Mouse (Mus musculus) lung, adult 2 months (tissue): ENCODE results near the gene Cdc25b. TPM values are rescaled to one million over a fixed set of nuclear protein-coding genes. Genes with fewer than 3 reads are reported as not detected.

ENCODE experiments used
- DNase-seq: peaks from one replicate; pipeline ENCODE4 v3.0.0; 2022
- H3K4me1 ChIP-seq: fragments of 200-500 bp; 2 replicates; pipeline ENCODE4 v1.6.1; 2011; ENCODE audit warnings: low read length; ENCODE audit not compliant: control insufficient read depth, insufficient read depth
- H3K4me3 ChIP-seq: fragments of 200-500 bp; replicated peaks from 2 replicates; pipeline ENCODE3; 2011; ENCODE audit warnings: low read depth, mild to moderate bottlenecking, control low read depth, low read length; ENCODE audit errors: extremely low read depth
- CTCF ChIP-seq: fragments of 200-500 bp; IDR thresholded peaks from 2 replicates; pipeline ENCODE4 v1.5.1; 2011; ENCODE audit warnings: mild to moderate bottlenecking, low read length, control low read depth; ENCODE audit not compliant: insufficient read depth
- POLR2A ChIP-seq: fragments of 200-500 bp; IDR thresholded peaks from 2 replicates; pipeline ENCODE4 v1.6.1; 2011; ENCODE audit warnings: low read depth, mild to moderate bottlenecking, control low read depth, low read length, borderline replicate concordance; ENCODE audit errors: extremely low read depth
- WGBS: fragments of 180-500 bp; shearing (Covaris S2); methylation state at CpG from one replicate; pipeline ENCODE4 v1.1.7; 2018; 5-methylcytosine and 5-hydroxymethylcytosine counted together
- polyA plus RNA-seq: library from polyadenylated mRNA; depleted of rRNA; stranded (reverse); fragments of >200 nt; gene quantifications from 2 replicates; pipeline ENCODE4 v1.2.3, GENCODE M21; 2012

The Cdc25b gene
- polyA plus RNA-seq, 1 experiment, result 39.1 TPM

DNA sequence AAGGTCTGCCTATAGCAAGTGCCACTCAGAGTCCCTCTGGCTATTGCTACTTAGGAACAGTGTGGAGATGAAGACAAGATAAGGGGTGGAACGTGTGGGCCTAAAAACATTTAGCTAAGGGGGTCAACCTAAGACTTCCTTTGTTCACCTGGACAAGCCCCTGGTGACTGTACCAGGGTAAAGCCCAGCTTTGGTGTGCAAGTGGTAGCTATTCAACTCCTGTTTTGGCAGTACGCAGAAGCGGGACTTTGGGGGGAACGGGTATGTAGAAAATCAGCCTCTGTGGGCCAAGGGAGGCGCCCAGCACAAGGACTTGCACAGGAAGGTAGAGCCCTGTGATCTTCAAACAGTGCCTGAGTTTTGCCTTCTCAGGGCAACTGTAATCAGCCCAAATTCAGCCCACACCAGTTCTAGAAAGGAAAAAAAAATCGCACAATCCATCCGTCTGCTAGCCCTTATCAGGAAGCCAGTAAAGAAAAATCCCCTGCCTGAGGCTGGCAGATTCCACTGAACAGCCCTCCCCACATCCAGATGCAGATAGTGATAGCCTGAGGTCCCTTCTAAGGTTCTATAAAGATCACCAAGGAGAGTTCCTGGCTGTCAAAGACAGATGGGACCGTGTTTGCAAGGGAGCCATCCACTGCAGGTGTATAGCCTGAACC, 18.9 kb downstream of the Cdc25b start:
- WGBS, result 72% methylated on average over 8 of the region's 8 CpGs
- no peak for TF ChIP-seq POLR2A
- TF ChIP-seq CTCF, result no peak
- no peak for DNase-seq
- Histone ChIP-seq H3K4me3 (no peak overlapping the region), H3K4me1 (peaks cover 17% of the 10 kb centered on the region)

- peaks cover 23% of the 10 kb centered on the region for H3K4me1 ChIP-seq
- WGBS, result 80% methylated on average over 4 of the region's 4 CpGs
- no peak within 1 kb of the TSS for H3K4me3 ChIP-seq
- no peak for TF ChIP-seq CTCF
- no peak for TF ChIP-seq POLR2A
- no peak for DNase-seq
These were observed 20.0 kb downstream of the Cdc25b start, which contains the start of gene Ap5s1 for GRCm38 (mm10) chr2:131206778-131207177. TSS of gene Ap5s1 (plus strand) at chr2:131207078.

DNA sequence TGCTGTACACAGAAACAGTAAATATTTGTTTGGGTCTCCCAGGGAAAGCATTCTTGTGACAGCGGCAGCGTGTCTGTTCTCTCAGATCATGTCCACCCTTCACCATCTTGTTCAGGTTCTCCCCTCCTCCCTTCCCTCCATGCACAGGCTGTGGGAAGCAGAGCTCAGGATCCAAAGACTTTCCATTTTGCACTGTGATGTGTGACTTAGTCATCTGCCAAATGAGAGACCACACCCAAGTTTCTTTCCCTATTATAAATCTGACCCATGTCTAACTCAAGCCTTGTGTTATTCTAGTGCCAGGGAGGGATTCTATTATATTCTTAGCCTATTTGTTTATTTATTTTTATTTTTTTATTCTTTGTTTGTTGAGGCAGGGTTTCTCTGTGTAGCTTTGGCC, 21.6 kb downstream of the Cdc25b start:
- WGBS, result 45% methylated on average over 2 of the region's 2 CpGs
- H3K4me3 ChIP-seq, result no peak overlapping the region
- no peak for TF ChIP-seq CTCF
- no peak for TF ChIP-seq POLR2A
- peaks cover 24% of the 10 kb centered on the region for H3K4me1 ChIP-seq
- no peak for DNase-seq

- TF ChIP-seq CTCF, result no peak
- TF ChIP-seq POLR2A, result no peak
- DNase-seq, result no peak
- WGBS, result 62% methylated on average over 4 of the region's 4 CpGs
- peaks cover 21% of the 10 kb centered on the region for H3K4me1 ChIP-seq
- H3K4me3 ChIP-seq, result no peak overlapping the region
These were observed 22.5 kb downstream of the Cdc25b start for GRCm38 (mm10) chr2:131209125-131209795.

DNA sequence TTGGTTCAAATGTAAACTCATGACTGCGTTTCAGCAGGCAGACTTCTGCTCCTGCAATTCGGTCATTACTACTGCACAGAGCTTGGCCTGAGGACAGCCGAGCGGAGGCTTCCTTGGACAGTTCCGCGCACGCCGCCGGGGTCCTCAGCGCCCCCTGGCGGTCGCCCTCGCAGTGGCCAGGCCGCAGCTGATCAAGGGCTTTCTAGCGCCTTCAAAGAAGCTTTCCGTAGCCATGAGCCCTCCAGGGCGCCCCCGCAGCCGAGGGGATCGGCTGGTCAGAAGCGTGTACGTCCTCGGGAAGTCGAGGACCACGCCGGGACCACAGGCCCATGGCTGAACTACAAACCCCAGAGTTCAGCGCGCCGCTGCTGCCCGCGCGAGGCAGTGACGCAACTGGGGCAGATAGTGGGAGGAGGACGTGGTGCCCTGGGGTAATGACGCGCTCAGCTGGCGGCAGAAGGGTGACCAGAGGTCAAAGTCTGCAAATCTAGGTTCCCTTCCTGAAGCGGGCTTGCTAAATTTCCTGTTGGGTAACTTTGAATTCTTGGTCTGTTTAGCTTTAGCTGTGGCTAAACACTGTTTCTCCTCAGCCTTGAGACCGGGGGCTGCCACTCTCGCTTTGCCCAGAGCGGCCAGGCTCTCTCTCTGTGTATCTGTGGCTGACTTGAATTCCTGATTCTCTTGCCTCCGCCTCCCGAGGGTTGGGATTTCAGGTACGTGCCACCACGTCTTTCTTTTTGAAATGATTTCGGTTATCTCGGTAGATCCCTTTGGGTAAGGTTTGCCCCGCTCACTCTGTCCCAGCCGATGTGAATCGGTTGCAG, 23.4 kb downstream of the Cdc25b start:
- peak; percentile 98 for DNase-seq
- TF ChIP-seq POLR2A (peak; percentile 93; the same call in 1 of the 2 replicates), CTCF (peak; percentile 59; the same call in 1 of the 2 replicates)
- Histone ChIP-seq H3K4me1 (peaks cover 16% of the 10 kb centered on the region), H3K4me3 (peak overlapping the region; percentile 79)
- WGBS, result under 1% methylated on average over 50 of the region's 50 CpGs

DNA sequence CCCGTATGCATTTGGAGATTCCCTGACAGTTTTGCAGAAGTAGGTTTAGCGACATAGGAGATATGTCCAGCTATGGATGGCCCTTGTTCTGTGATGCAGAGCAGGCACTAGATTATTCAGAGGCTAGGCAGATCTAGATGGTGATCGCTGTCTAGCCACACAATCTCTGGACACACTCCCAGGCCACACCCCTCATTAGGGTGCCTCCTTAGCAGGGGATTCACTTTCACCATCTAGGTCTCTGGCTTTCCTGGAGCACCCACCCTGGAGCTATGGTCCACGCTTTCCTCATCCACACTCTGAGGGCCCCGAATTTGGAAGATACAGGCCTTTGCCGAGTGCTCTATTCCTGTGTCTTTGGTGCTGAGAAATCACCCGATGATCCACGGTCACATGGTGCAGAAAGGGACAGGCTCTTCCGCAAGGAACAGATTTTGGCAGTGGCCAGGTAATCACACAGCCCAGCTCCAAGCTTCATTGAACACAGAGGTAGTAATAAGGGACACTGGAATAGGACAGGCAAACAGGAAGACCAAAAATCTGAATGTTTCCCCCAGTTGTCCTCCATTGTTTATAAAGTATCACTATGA, 24.4 kb downstream of the Cdc25b start:
- Histone ChIP-seq H3K4me1 (peaks cover 11% of the 10 kb centered on the region), H3K4me3 (peak overlapping the region; percentile 35)
- no peak for TF ChIP-seq CTCF
- no peak for TF ChIP-seq POLR2A
- no peak for DNase-seq
- WGBS, result 30% methylated on average over 9 of the region's 9 CpGs

GRCm38 (mm10) chr2:131213773-131214172, 27.0 kb downstream of the Cdc25b start:
- 73% methylated on average over 7 of the region's 7 CpGs for WGBS
- Histone ChIP-seq H3K4me3 (no peak overlapping the region), H3K4me1 (peaks cover 11% of the 10 kb centered on the region)
- TF ChIP-seq CTCF, result no peak
- TF ChIP-seq POLR2A, result no peak
- DNase-seq, result no peak

- no peak for DNase-seq
- peaks cover 4% of the 10 kb centered on the region for H3K4me1 ChIP-seq
- 66% methylated on average over 7 of the region's 7 CpGs for WGBS
- no peak overlapping the region for H3K4me3 ChIP-seq
- no peak for TF ChIP-seq POLR2A
- TF ChIP-seq CTCF, result no peak
These were observed 29.5 kb downstream of the Cdc25b start for GRCm38 (mm10) chr2:131215941-131216858.
